Mouse (Mus musculus) erythroblast, embryonic 14.5 days (primary cell): Measurements from ENCODE around the gene Cnpy2.

Experiments used
- GATA1 ChIP-seq: IDR thresholded peaks from 2 replicates; pipeline ENCODE4 v1.6.1; 2012; ENCODE audit warnings: low read length, inconsistent platforms, mixed read lengths
- TAL1 ChIP-seq: IDR thresholded peaks from 3 replicates; pipeline ENCODE4 v1.6.1; 2012; ENCODE audit warnings: low read length, inconsistent platforms, mixed read lengths

DNA sequence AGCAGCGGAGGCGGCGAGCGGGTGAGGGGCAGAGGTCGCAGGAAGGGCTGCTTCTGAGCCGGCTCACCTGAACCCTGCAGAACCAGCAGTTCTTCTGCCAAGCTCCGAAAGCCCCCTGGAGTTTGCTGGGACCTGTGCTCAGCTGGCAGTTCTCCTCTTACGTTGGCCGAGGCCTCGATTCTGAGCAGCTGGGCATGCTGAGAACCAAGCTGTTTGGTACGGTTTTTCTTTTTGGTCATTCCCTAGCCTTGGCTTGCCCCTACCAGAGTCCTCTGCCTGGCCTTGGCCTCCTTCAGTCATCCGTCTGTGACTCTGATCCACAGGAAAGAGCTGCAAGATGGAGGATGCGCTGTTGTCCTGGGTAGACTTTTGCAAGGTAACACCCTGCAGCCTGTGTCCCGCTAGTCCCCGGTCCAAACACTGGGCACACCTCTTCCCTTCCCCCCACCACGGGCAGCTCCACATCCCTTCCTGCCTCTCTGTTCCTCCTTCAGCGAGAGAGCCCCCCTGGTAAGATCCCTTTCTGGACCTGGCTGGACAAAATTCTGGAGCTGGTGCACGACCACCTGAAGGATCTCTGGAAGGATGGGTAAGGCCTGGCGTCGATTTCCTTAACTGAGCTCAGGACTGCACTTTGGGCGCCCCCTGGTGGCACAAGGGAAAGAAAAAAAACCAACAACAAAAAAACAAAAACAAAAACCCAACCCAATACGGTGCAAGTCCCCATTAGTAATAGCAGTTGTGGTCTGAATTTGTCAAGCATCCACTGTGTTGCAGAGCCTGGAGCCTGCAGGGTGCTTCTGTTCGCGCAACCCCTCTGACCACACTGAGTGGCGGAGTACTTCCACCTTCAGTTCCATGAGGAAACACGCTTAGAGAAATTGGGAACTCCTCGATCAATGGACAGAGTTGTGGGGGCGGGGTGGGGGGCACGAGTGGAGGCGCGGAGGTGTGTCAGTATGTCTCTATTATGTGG lies 38.4 kb upstream of the Cnpy2 start:
- TF ChIP-seq TAL1: no peak
- TF ChIP-seq GATA1: no peak
